Mouse (Mus musculus): Measurements from ENCODE around the gene Irgm2. TPM values are rescaled to one million over a fixed set of nuclear protein-coding genes. Genes with fewer than 3 reads are reported as not detected.

The Irgm2 gene
- polyA plus RNA-seq, 1 experiment from 2014 or later = 1.3 TPM

- WGBS = 67% methylated on average over 2 of the region's 2 CpGs
- Histone ChIP-seq H3K4me3 (replicated peaks) (no peak overlapping the region), H3K36me3 (no peaks in the 10 kb centered on the region), H3K27me3 (replicated peaks) (no peaks in the 10 kb centered on the region), H3K9me3 (replicated peaks) (no peaks in the 10 kb centered on the region), H3K4me1 (no peaks in the 10 kb centered on the region), H3K27ac (replicated peaks) (no peak overlapping the region), H3K9ac (replicated peaks) (no peak overlapping the region), H3K4me2 (no peak overlapping the region)
- no peak for ATAC-seq (ENCODE audit: low FRiP score)
These were observed 64.1 kb downstream of the Irgm2 start for GRCm38 (mm10) chr11:58263516-58263915.

- ATAC-seq (ENCODE audit: low FRiP score) = no peak
- 89% methylated on average over 9 of the region's 9 CpGs for WGBS
- no peak overlapping the region for H3K4me3 ChIP-seq (replicated peaks)
These were observed 65.1 kb downstream of the Irgm2 start for GRCm38 (mm10) chr11:58264546-58264945.

GRCm38 (mm10) chr11:58268285-58268684 is 68.9 kb downstream of the Irgm2 start:
- Histone ChIP-seq H3K9me3 (replicated peaks) (no peaks in the 10 kb centered on the region), H3K27ac (replicated peaks) (no peak overlapping the region), H3K9ac (replicated peaks) (no peak overlapping the region), H3K36me3 (no peaks in the 10 kb centered on the region), H3K27me3 (replicated peaks) (no peaks in the 10 kb centered on the region), H3K4me1 (no peaks in the 10 kb centered on the region), H3K4me3 (replicated peaks) (no peak overlapping the region), H3K4me2 (no peak overlapping the region)
- WGBS = 92% methylated on average over 3 of the region's 3 CpGs
- ATAC-seq (ENCODE audit: low FRiP score) = no peak

More at GRCm38 (mm10) chr11:58264546-58264945, 65.1 kb downstream of the Irgm2 start:
- H3K9me3 ChIP-seq (replicated peaks) = no peaks in the 10 kb centered on the region
- no peak overlapping the region for H3K4me2 ChIP-seq
- H3K36me3 ChIP-seq = no peaks in the 10 kb centered on the region
- no peak overlapping the region for H3K27ac ChIP-seq (replicated peaks)
- H3K9ac ChIP-seq (replicated peaks) = no peak overlapping the region
- no peaks in the 10 kb centered on the region for H3K4me1 ChIP-seq
- no peaks in the 10 kb centered on the region for H3K27me3 ChIP-seq (replicated peaks)

Other genes starting within 250 kb of the Irgm2 start
- gene Larp1, start 190.6 kb upstream of the Irgm2 start, polyA plus RNA-seq (2015; fragmentation: Nextera tagmentation; extraction: Ambion mirVana) = 19.9 and 20.5 TPM in 2 replicates
- gene Gm12248, start 106.5 kb upstream of the Irgm2 start, polyA plus RNA-seq (2015; fragmentation: Nextera tagmentation; extraction: Ambion mirVana) = not detected in 2 replicates
- gene Cnot8, start 95.5 kb upstream of the Irgm2 start, polyA plus RNA-seq (2015; fragmentation: Nextera tagmentation; extraction: Ambion mirVana) = 99.6 and 105 TPM in 2 replicates
- 12.2 and 18.5 TPM in 2 replicates for gene Gemin5, start 31.1 kb upstream of the Irgm2 start, polyA plus RNA-seq (2015; fragmentation: Nextera tagmentation; extraction: Ambion mirVana)
- gene Mrpl22, start 28.0 kb upstream of the Irgm2 start, polyA plus RNA-seq (2015; fragmentation: Nextera tagmentation; extraction: Ambion mirVana) = 99.2 and 107 TPM in 2 replicates
- 2.4 and 8.2 TPM in 2 replicates for gene Igtp, start 62 bp upstream of the Irgm2 start, polyA plus RNA-seq (2015; fragmentation: Nextera tagmentation; extraction: Ambion mirVana)
- gene 4930438A08Rik, start 75.2 kb downstream of the Irgm2 start, polyA plus RNA-seq (2015; fragmentation: Nextera tagmentation; extraction: Ambion mirVana) = not detected in 2 replicates
- gene Zfp692, start 107.5 kb downstream of the Irgm2 start, polyA plus RNA-seq (2015; fragmentation: Nextera tagmentation; extraction: Ambion mirVana) = 31.5 and 33.3 TPM in 2 replicates
- 37.9 and 44.8 TPM in 2 replicates for gene Zfp672, start 130.7 kb downstream of the Irgm2 start, polyA plus RNA-seq (2015; fragmentation: Nextera tagmentation; extraction: Ambion mirVana)
- gene Sh3bp5l, start 131.1 kb downstream of the Irgm2 start, polyA plus RNA-seq (2015; fragmentation: Nextera tagmentation; extraction: Ambion mirVana) = 47.1 and 47.7 TPM in 2 replicates
- gene Lypd8, start 179.4 kb downstream of the Irgm2 start, polyA plus RNA-seq (2015; fragmentation: Nextera tagmentation; extraction: Ambion mirVana) = 0.37 and 19.8 TPM in 2 replicates
- not detected in 2 replicates for gene 1810065E05Rik, start 221.5 kb downstream of the Irgm2 start, polyA plus RNA-seq (2015; fragmentation: Nextera tagmentation; extraction: Ambion mirVana)
- gene Gm12253, start 232.9 kb downstream of the Irgm2 start, polyA plus RNA-seq (2015; fragmentation: Nextera tagmentation; extraction: Ambion mirVana) = not detected in 2 replicates